Mouse (Mus musculus) heart, postnatal 0 days (tissue): ENCODE measurements at regions not wholly inside any gene's neighbourhood (a gene's known extent, or its start where the extent isn't known, plus 50 kb on each side); places are given as distances from the start of the nearest gene placed in this dataset.

Experiments used
- CTCF ChIP-seq: IDR thresholded peaks from 2 replicates; pipeline ENCODE4 v1.5.1; 2016; ENCODE audit warnings: antibody characterized with exemption, control low read depth, low read depth
- EP300 ChIP-seq: IDR thresholded peaks from 2 replicates; pipeline ENCODE4 v1.6.1; 2016; ENCODE audit warnings: antibody characterized with exemption, low read depth

DNA sequence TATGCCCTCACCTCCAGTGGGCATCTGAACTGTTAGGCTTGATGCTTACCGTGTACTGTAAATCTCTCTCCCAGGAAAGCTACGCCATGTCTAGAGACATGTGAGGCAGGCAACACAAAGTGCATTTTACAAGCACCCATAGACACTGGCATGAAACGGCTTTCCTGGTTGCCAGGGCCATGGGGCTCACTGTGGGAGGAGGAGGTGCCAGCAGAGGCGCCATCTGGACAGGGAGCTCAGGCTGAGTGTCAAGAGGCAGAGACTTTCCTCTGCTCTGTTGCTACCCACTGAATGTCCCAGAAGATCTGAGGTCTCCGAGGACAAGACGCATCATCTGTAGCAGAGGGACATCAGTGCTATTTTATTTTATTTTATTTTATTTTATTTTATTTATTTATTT lies 608.7 kb downstream of the Vrk1 start:
- TF ChIP-seq CTCF: no peak
- TF ChIP-seq EP300: no peak
